Mouse (Mus musculus) CD4-positive, CD25-positive, alpha-beta regulatory T cell, adult 2 months (primary cell): ENCODE measurements around the gene Olfr1440.

Experiments
- DNase-seq: peaks from one replicate; pipeline ENCODE4 v3.0.0-alpha.2; 2012; ENCODE audit warnings: low read depth, low spot score

The Olfr1440 gene

GRCm38 (mm10) chr19:12386979-12387378 is at the start of gene Olfr1440:
Olfr1440 (plus strand) TSS chr19:12387279.
- DNase-seq = no peak

DNA sequence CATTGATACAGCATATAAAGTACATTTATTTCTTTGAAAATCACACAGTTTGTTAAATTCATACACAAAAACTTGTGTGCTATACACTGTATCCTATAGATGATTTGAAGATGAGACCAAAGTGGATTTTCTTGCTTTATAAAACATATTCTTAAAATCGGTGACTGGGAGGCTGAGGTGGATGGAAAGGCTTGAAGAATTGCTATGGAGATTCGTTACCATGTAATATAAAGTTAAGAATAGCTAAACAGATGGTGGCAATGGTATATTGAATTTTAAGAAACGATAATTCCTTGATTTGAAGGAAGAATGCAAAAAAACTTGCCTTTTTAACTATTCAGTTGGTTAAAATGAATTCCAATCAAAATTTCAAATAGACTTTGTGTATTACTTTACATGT is 14.1 kb upstream of the Olfr1440 start:
- DNase-seq = no peak

DNA sequence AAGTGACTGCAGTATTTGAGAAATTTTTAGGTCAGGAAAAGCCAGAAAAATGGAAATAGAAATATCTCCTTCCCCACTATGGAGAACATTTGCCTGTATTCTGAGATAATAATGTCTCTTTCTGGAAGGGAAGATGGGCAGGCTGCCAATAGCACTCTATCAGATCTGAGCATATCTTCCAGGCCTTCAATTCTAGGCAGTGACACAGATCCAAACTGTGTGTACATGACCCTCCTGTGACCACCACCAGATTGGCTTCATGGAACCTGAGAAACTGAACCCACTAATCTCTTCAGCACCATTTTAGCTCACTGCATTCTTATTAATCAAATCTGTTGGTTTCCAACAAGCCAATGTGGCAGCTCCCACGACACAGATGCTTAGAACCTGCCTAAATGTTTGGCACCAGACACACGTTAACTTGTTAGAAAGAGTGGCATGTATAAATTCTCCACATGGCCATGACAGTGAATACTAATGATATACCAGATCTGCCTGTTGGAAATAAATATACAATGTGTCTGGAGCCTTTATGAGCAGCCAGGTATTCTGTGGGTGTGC is 12.5 kb upstream of the Olfr1440 start:
- DNase-seq = no peak

DNA sequence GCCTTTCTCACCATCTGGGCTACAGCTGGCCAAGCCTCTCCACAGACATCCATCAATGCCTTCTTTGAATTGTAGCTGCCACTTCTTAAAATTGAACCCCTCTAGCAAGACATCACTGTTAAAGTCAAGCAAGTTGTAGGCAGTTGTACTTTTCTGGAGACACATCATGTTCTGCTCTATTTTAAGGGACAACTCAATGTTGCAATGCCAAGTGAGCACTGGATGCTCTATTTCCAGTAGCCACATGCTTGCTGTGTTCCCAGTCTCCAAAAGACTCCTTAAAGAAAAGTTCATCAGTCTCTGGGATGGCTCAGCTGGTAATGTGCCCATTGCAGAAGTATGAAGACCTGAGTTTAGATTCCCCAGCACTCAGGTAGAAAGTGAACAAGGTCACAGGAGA is 26.7 kb downstream of the Olfr1440 start:
- DNase-seq = no peak

- no peak for DNase-seq
These were observed 30.3 kb downstream of the Olfr1440 start, which contains the start of gene Olfr1441 for GRCm38 (mm10) chr19:12417361-12417760. Olfr1441 (plus strand) TSS chr19:12417433.

DNA sequence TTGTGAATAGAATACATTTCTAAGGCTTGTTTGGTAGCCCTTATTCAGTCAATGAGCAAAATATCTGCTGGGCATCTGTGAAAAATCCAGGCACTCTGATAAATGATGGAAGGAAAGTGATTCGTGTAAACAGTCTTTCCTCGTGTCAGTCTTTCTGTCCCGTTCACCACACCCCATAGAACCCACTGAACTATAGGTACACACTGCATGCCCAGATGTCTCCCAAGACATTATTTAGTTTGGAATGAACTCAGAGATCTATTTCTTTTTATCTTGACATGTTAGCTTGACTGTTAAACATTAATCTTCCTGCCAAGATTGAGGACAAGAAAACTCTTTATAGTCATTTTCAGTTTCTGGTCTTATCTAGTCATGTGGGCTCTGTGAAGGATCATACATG is 31.2 kb downstream of the Olfr1440 start:
- no peak for DNase-seq

DNA sequence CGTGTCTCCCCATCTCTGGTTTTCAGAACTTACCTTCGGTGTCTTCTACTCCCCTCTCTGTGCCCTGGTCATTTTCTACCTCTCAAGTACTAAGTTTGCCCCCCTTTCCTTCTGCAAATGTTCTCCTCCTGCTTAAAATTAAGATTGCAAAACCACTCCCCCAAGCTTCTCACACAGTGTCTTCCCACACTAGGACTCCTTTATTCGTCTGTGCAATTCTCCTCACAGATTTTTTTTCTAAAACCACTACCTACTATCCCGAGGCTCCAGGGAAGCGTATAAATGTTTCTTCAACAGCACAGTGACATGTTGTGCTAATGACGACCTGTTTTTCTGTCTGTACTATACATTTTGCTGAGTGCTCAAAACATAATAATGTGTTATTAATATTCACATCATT is 33.5 kb downstream of the Olfr1440 start:
- no peak for DNase-seq

DNA sequence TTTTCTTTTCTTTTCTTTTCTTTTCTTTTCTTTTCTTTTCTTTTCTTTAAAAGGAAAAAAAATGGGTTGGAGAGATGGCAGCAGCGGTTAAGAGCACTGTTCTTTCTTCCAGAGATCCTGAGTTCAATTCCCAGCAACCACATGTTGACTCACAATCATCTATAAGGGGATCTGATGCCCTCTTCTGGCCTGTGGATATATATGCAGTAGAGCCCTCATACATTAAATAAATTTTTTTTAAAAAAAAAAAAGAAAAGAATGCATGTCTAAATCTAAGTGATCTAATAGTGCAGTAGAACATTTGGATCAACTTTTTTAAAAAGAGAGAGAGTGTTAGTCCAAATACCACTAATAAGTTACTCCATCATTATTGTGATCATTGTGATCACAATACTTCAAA is 34.6 kb downstream of the Olfr1440 start:
- DNase-seq = no peak

DNA sequence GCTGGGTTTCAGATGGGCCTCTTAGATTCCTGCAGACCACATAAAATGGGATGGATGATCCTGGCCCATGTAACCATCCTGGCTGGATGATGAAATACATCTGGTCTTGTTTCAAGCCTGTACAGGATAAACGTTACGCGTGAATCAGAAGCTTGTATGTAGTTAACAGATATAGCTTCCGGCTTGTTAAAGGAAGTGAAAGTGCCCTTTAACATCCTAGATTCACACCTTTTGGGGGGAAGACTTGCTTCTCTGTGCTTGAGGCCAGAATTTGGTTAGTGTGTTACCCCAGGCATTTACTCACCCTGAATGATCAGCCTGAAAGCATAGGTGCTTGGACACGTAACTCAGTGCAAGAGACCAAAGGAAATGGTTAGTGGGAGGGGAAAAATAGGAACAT is 40.0 kb downstream of the Olfr1440 start:
- no peak for DNase-seq

GRCm38 (mm10) chr19:12427605-12428004 is 40.5 kb downstream of the Olfr1440 start, which contains the start of gene Pfpl:
Pfpl (plus strand) TSS chr19:12427905.
- DNase-seq = no peak

GRCm38 (mm10) chr19:12433033-12433432 is 46.0 kb downstream of the Olfr1440 start:
- peak; percentile 60 for DNase-seq

GRCm38 (mm10) chr19:12435011-12435416 is 47.9 kb downstream of the Olfr1440 start:
- DNase-seq = no peak

GRCm38 (mm10) chr19:12435750-12436524 is 48.9 kb downstream of the Olfr1440 start:
- DNase-seq = no peak

DNA sequence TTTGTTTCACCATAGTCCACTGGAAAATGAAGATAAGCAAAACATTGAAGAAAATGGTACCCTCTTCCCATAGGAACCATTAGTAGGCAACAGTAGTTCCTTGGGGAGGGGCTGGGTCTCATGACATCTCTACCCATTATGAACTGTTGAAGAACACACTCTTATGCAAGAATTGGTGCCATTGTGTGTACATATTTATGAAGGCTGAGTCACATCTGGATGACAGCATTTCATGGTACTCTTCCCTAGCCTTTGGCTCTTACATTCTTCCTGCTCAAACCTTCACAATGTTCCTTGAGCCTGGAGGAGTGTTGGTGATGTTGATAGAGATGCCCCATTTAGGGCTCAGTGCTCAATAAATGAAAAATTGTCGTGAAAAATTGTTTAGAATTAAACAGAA is 52.5 kb downstream of the Olfr1440 start:
- DNase-seq = no peak

- DNase-seq = no peak
These were observed 53.1 kb downstream of the Olfr1440 start for GRCm38 (mm10) chr19:12440103-12440725.

DNA sequence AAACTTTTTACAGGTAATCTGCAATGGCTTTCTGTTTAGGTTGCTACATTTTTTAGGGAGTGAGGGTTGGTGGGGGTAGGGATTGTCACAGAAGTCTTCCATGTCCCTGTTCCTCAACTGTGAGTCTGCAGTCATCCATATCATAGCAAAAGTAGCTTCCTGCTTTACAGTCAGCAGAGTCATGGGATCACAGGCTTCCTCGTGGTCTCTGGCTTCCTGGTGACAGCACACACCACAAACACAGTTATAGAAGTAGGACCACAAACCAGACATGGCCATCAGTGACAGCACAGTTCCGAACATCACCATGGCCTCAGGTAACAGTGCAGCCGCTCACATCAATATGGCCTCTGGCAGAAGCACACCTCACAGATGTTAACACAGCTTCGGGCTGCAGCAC is 55.5 kb downstream of the Olfr1440 start:
- no peak for DNase-seq

DNA sequence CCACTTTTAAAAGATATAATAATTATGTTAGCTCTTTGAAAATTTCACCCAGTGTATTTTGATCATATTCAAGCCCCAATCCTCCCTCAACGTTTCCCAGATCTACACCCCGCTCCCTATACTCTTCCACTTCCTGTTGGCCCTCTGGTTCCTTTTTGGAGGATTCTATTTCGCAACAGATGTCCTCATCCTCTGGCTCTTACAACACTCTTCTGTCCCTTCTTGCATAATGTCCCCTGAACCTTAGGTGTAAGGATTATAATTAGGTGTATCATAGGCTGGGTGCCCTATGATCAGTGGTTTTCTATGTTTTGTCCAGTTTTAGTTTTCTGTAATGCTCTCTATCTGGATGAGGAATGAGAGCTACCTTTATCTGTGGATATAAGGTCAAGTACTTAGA is 57.9 kb downstream of the Olfr1440 start:
- DNase-seq = no peak
